Comparison of ENCODE assay signal across 9 mouse cellular contexts in genomic region chr10:99171961-99172497, GRCm38 (mm10). TPM values are rescaled to one million over a fixed set of nuclear protein-coding genes. Genes with fewer than 3 reads are reported as not detected.
DNase-seq lines count a peak whose midpoint lies in the region; ATAC-seq and TF ChIP-seq lines count a peak whose summit lies in the region.
"Had no signal": no experiment of that assay in that cellular context is flagged by ENCODE, and none has a peak within 500 bp of the region (broad histone marks: within the 10 kb centered on the region; RNA-seq: fewer than 3 reads in every experiment).

No protein-coding gene starts in this region.

- H3K9ac ChIP-seq in embryonic facial prominence, embryonic 11.5 days (replicated peaks; ENCODE audit: low read length): peak overlapping the region; percentile 10; the same call in 1 of the 2 replicates
- H3K9ac ChIP-seq in liver, postnatal 0 days (replicated peaks): no peak overlapping the region
- H3K9ac ChIP-seq in neural tube, embryonic 11.5 days (ENCODE audit: low read length): no peak overlapping the region

- peak; percentile 62; the same call in 1 of the 2 replicates for ATAC-seq in embryonic facial prominence, embryonic 11.5 days (replicated peaks; ENCODE audit: insufficient number of reproducible peaks, low FRiP score, low TSS enrichment, low read depth)
- ATAC-seq in liver, postnatal 0 days: peak; percentile 57
- ATAC-seq in neural tube, embryonic 11.5 days (ENCODE audit: insufficient read depth, low FRiP score, low TSS enrichment): peak; percentile 73

- no peaks in the 10 kb centered on the region for H3K36me3 ChIP-seq in embryonic facial prominence, embryonic 11.5 days (replicated peaks; ENCODE audit: control insufficient read depth, insufficient read depth, low read depth, low read length)
- H3K36me3 ChIP-seq in liver, postnatal 0 days (replicated peaks; ENCODE audit: insufficient read depth, low read length): no peaks in the 10 kb centered on the region
- no peaks in the 10 kb centered on the region for H3K36me3 ChIP-seq in neural tube, embryonic 11.5 days (ENCODE audit: control insufficient read depth, insufficient read depth, low read length)

- H3K4me1 ChIP-seq in embryonic facial prominence, embryonic 11.5 days (ENCODE audit: control insufficient read depth, insufficient read depth, low read length): no peaks in the 10 kb centered on the region; the same call in 1 of the 2 replicates
- H3K4me1 ChIP-seq in liver, postnatal 0 days (ENCODE audit: insufficient read depth): peaks cover 27% of the 10 kb centered on the region
- H3K4me1 ChIP-seq in neural tube, embryonic 11.5 days (ENCODE audit: control insufficient read depth, insufficient read depth, low read length): peaks cover 16% of the 10 kb centered on the region

- TF ChIP-seq EP300 in liver, postnatal 0 days (IDR thresholded peaks at IDR 0.05; ENCODE audit: low read depth): no peak; the same call in 1 of the 2 replicates

- peak overlapping the region; percentile 23 for H3K4me2 ChIP-seq in embryonic facial prominence, embryonic 11.5 days (ENCODE audit: low read depth, low read length)
- peak overlapping the region; percentile 47 for H3K4me2 ChIP-seq in liver, postnatal 0 days (ENCODE audit: low read depth, low read length)
- H3K4me2 ChIP-seq in neural tube, embryonic 11.5 days (ENCODE audit: low read depth): peak overlapping the region; percentile 12; the same call in 1 of the 2 replicates

- H3K4me3 ChIP-seq in embryonic facial prominence, embryonic 11.5 days (ENCODE audit: low read depth, low read length): no peak overlapping the region
- H3K4me3 ChIP-seq in liver, postnatal 0 days (ENCODE audit: low read depth, low read length): no peak overlapping the region
- no peak overlapping the region for H3K4me3 ChIP-seq in neural tube, embryonic 11.5 days (ENCODE audit: low read depth, low read length)

- TF ChIP-seq CTCF in liver, postnatal 0 days (IDR thresholded peaks at IDR 0.05; ENCODE audit: low read depth): no peak

- WGBS in embryonic facial prominence, embryonic 11.5 days: 9% methylated on average over 12 of the region's 12 CpGs
- WGBS in liver, postnatal 0 days (ENCODE audit: insufficient replicate concordance): 21% methylated on average over 12 of the region's 12 CpGs
- 9% methylated on average over 12 of the region's 12 CpGs for WGBS in neural tube, embryonic 11.5 days

- H3K9me3 ChIP-seq in embryonic facial prominence, embryonic 11.5 days (replicated peaks; ENCODE audit: control insufficient read depth, low read length): no peaks in the 10 kb centered on the region
- H3K9me3 ChIP-seq in liver, postnatal 0 days (ENCODE audit: low read length): no peaks in the 10 kb centered on the region
- no peaks in the 10 kb centered on the region for H3K9me3 ChIP-seq in neural tube, embryonic 11.5 days (ENCODE audit: control insufficient read depth, low read length)

- H3K27ac ChIP-seq in embryonic facial prominence, embryonic 11.5 days (replicated peaks; ENCODE audit: low read depth, low read length): 0 out of 2 replicates have a peak overlapping the region, but pooled peaks have one; percentile 47
- H3K27ac ChIP-seq in liver, postnatal 0 days (ENCODE audit: low read depth): peak overlapping the region; percentile 72
- peak overlapping the region; percentile 40; the same call in 1 of the 2 replicates for H3K27ac ChIP-seq in neural tube, embryonic 11.5 days (ENCODE audit: low read depth, low read length)

- DNase-seq in ovary, adult 18-20 months (ENCODE audit: low spot score): peak; percentile 12
- DNase-seq in ovary, postnatal 14 days (ENCODE audit: low spot score): no peak
- peak; percentile 54 for DNase-seq in embryonic facial prominence, embryonic 11.5 days (ENCODE audit: low spot score)
- peak; percentile 71 to 85 for DNase-seq in heart, adult 9 months (ENCODE audit: low spot score in 2 of 2)
- DNase-seq in kidney, adult 11 months: peak; percentile 73
- peak; percentile 43 for DNase-seq in liver, postnatal 0 days
- DNase-seq in neural tube, embryonic 11.5 days (ENCODE audit: low spot score): peak; percentile 59
- DNase-seq in cerebellum, postnatal 14 days: no peak

- H3K27me3 ChIP-seq in embryonic facial prominence, embryonic 11.5 days (ENCODE audit: control insufficient read depth, insufficient read depth, low read length): no peaks in the 10 kb centered on the region
- H3K27me3 ChIP-seq in liver, postnatal 0 days (ENCODE audit: insufficient read depth, low read length): no peaks in the 10 kb centered on the region
- no peaks in the 10 kb centered on the region for H3K27me3 ChIP-seq in neural tube, embryonic 11.5 days (ENCODE audit: control insufficient read depth, insufficient read depth, low read length)

RNA-seq across cellular contexts. Expression of gene Phxr2, which starts 45.9 kb away (rescaled TPM):
- polyA plus RNA-seq in embryonic facial prominence, embryonic 11.5 days (2014; fragmentation: Nextera tagmentation; extraction: Ambion mirVana): not detected in 2 replicates
- polyA plus RNA-seq in liver, postnatal 0 days (2015; fragmentation: Nextera tagmentation; extraction: Ambion mirVana): not detected in 2 replicates
- polyA plus RNA-seq in neural tube, embryonic 11.5 days (2014; fragmentation: Nextera tagmentation; extraction: Ambion mirVana): not detected in 2 replicates
- polyA plus RNA-seq: large intestine, adult 2 months had no signal

Comparison
In these comparisons a context has a peak if more than half of its experiments do, and no peak if none do; other contexts are left out.
1. DNase-seq: peak in ovary, adult 18-20 months (single experiment), embryonic facial prominence, embryonic 11.5 days (single experiment), heart, adult 9 months (2 of 2), kidney, adult 11 months (single experiment), liver, postnatal 0 days (single experiment) and neural tube, embryonic 11.5 days (single experiment); none in ovary, postnatal 14 days (single experiment) and cerebellum, postnatal 14 days (0 of 2).
2. Peak in every context shown above with its lines, with median percentiles within 50 percentile points of each other: ATAC-seq, H3K27ac ChIP-seq and H3K4me2 ChIP-seq.